Mouse (Mus musculus) embryonic facial prominence, embryonic 11.5 days (tissue): ENCODE data around the gene Fgd6. TPM values are rescaled to one million over a fixed set of nuclear protein-coding genes. Genes with fewer than 3 reads are reported as not detected.
A peak's percentile ranks its signal among the peaks of the same experiment; 100 is the strongest.

Source experiments
- ATAC-seq: fragments of 200-750 bp; cut with Nextera tagmentation; replicated peaks from 2 replicates; pipeline ENCODE4 v1.8.0; 2017; ENCODE audit warnings: low read depth; ENCODE audit not compliant: insufficient number of reproducible peaks, low FRiP score, low TSS enrichment
- DNase-seq: peaks from one replicate; pipeline ENCODE4 v3.0.0-alpha.2; 2015; ENCODE audit warnings: low spot score
- H3K27ac ChIP-seq: fragments of 300-500 bp; sonication (generic); replicated peaks from 2 replicates; pipeline ENCODE4 v1.5.1; 2014; ENCODE audit warnings: mild to moderate bottlenecking, low read depth, low read length, control low read depth
- H3K27me3 ChIP-seq: fragments of 300-500 bp; sonication (generic); 2 replicates; pipeline ENCODE4 v1.6.1; 2014; ENCODE audit warnings: mild to moderate bottlenecking, low read length, moderate library complexity, mixed read lengths; ENCODE audit not compliant: control insufficient read depth, insufficient read depth
- H3K36me3 ChIP-seq: fragments of 300-500 bp; sonication (generic); replicated peaks from 2 replicates; pipeline ENCODE4 v1.6.1; 2014; ENCODE audit warnings: low read depth, mild to moderate bottlenecking, low read length, moderate library complexity, mixed read lengths; ENCODE audit not compliant: control insufficient read depth, insufficient read depth
- H3K4me1 ChIP-seq: fragments of 300-500 bp; sonication (generic); 2 replicates; pipeline ENCODE4 v1.6.1; 2014; ENCODE audit warnings: low read length, mixed read lengths; ENCODE audit not compliant: control insufficient read depth, insufficient read depth
- H3K4me2 ChIP-seq: fragments of 300-500 bp; sonication (generic); 2 replicates; pipeline ENCODE4 v1.6.1; 2014; ENCODE audit warnings: low read depth, mild to moderate bottlenecking, control low read depth, low read length, moderate library complexity
- H3K4me3 ChIP-seq: fragments of 300-500 bp; sonication (generic); 2 replicates; pipeline ENCODE4 v1.5.1; 2014; ENCODE audit warnings: low read depth, low read length, control low read depth
- H3K9ac ChIP-seq: fragments of 300-500 bp; sonication (generic); replicated peaks from 2 replicates; pipeline ENCODE4 v1.6.1; 2014; ENCODE audit warnings: mild to moderate bottlenecking, control low read depth, low read length
- H3K9me3 ChIP-seq: fragments of 300-500 bp; sonication (generic); replicated peaks from 2 replicates; pipeline ENCODE4 v1.6.1; 2016; ENCODE audit warnings: mild to moderate bottlenecking, low read length, inconsistent platforms, mixed read lengths; ENCODE audit not compliant: control insufficient read depth
- WGBS: fragments of 180-500 bp; shearing (Covaris S2); extraction: QIAGEN DNeasy Blood & Tissue Kit; methylation state at CpG from one replicate; pipeline ENCODE4 v1.1.7; 2014; 5-methylcytosine and 5-hydroxymethylcytosine counted together
- polyA plus RNA-seq: library from polyadenylated mRNA; unstranded; fragments of >200 nt; fragmentation: Nextera tagmentation; extraction: Ambion mirVana; gene quantifications from 2 replicates; pipeline ENCODE4 v1.2.1, GENCODE M21; 2014

The Fgd6 gene
- 4.4 TPM in 2 replicates for polyA plus RNA-seq

- ATAC-seq, result peak; percentile 98
- Histone ChIP-seq H3K27me3 (no peaks in the 10 kb centered on the region), H3K36me3 (no peaks in the 10 kb centered on the region), H3K9me3 (no peaks in the 10 kb centered on the region), H3K4me1 (no peaks in the 10 kb centered on the region; the same call in none of the 2 replicates), H3K4me3 (peak within 1 kb of the TSS; percentile 71), H3K9ac (peak within 1 kb of the TSS; percentile 70), H3K4me2 (peak within 1 kb of the TSS; percentile 68), H3K27ac (no peak within 1 kb of the TSS; the same call in 1 of the 2 replicates)
- peak; percentile 100 for DNase-seq
- under 1% methylated on average over 74 of the region's 77 CpGs for WGBS
Measured at GRCm38 (mm10) chr10:94035658-94036374, at the start of gene Fgd6, which contains the start of gene Vezt. Fgd6 (plus strand) TSS chr10:94036001. Vezt (minus strand) TSS chr10:94035817.

DNA sequence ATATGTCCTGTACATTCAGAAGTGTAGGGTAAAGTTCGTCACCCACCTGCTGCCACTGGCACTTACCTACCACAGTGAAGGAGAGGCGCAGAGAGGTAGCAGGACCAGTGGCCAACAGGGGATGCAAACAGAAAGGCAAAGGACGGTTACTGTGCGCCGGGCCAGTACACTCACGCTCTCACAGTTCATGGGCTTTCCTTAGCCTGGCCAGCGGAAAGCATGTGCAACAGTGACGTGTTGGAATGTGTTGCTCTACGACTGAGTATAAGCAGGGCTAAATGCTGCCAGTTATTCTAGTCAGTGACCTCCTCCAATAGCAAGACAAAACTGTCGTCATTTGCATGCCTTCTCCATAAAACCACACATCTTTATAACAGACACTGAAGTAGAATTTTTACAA is 41.7 kb upstream of the Fgd6 start:
- ATAC-seq (no peak), DNase-seq (no peak)
- no peaks in the 10 kb centered on the region for H3K27me3 ChIP-seq
- H3K4me3 ChIP-seq, result no peak overlapping the region
- no peak overlapping the region for H3K4me2 ChIP-seq
- WGBS, result 94% methylated on average over 10 of the region's 10 CpGs
- H3K9ac ChIP-seq, result no peak overlapping the region
- H3K9me3 ChIP-seq, result no peaks in the 10 kb centered on the region
- H3K4me1 ChIP-seq, result no peaks in the 10 kb centered on the region
- peaks cover 4% of the 10 kb centered on the region for H3K36me3 ChIP-seq
- no peak overlapping the region for H3K27ac ChIP-seq

DNA sequence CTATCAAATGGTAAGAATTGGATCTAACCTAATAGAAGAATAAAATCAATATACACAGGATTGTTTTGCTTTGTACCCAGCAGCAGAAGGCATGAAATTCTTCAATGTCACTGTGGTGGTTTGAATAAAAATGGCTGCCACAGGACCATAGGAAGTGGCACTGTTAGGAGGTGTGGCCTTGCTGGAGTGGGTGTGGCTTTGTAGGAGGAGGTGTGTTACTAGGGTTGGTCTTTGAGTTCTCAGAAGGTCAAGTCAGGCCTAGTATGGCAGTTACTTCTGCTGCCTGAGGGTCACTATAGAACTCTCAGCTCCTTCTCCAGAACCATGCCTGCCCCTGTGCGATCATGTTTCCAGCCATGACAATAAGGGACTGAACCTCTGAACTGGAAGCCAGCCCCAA is 40.7 kb upstream of the Fgd6 start:
- Histone ChIP-seq H3K36me3 (peaks cover 4% of the 10 kb centered on the region), H3K4me1 (no peaks in the 10 kb centered on the region), H3K4me3 (no peak overlapping the region), H3K4me2 (no peak overlapping the region), H3K9me3 (no peaks in the 10 kb centered on the region), H3K27me3 (no peaks in the 10 kb centered on the region), H3K27ac (no peak overlapping the region), H3K9ac (no peak overlapping the region)
- ATAC-seq (no peak), DNase-seq (no peak)
- 100% methylated on average over 1 of the region's 1 CpGs for WGBS

DNA sequence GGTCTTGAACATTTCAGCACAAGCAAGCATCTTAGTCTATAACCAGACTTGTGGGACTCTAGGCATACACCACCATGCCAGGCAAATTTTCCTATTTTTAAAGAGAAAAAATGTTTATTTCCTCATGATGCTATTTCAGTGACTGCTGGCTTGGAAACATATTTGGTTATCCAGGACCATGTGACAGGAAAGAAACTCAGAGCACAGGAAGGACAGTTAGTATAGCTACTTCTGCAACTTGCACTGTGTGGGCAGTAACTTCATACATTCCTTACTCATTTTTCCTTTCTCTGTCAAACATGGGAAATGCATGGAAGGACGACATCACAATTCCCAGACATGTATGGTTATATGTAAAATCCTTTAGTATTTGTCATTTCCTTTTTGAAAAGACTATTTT is 36.4 kb upstream of the Fgd6 start:
- 96% methylated on average over 1 of the region's 1 CpGs for WGBS
- ATAC-seq, result no peak

DNA sequence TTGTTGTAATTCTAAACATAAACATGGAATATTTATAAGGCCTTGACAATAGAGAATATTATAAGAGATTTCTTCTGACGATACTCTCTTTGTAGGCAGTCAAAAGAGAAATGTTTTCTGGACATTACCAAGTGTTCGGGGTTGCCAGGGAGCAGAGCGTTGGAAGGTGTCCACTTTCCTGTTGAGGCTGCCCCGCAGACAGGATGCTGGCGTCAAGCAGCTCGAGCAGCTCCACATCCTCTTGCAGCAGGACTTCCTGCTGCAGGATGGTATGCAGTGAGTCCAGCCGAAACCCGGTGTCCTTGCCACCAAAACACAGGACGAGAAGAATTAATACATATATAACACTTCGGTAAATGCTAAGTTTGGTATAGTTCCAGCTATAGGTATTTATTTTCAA is 35.6 kb upstream of the Fgd6 start:
- DNase-seq (no peak), ATAC-seq (no peak)
- no peak overlapping the region for H3K4me2 ChIP-seq
- H3K9ac ChIP-seq, result no peak overlapping the region
- H3K9me3 ChIP-seq, result no peaks in the 10 kb centered on the region
- no peak overlapping the region for H3K27ac ChIP-seq
- 91% methylated on average over 10 of the region's 10 CpGs for WGBS
- H3K27me3 ChIP-seq, result no peaks in the 10 kb centered on the region
- H3K4me1 ChIP-seq, result no peaks in the 10 kb centered on the region
- no peak overlapping the region for H3K4me3 ChIP-seq
- H3K36me3 ChIP-seq, result peaks cover 8% of the 10 kb centered on the region

More for the DNA sequence above, 36.4 kb upstream of the Fgd6 start:
- Histone ChIP-seq H3K27me3 (no peaks in the 10 kb centered on the region), H3K4me3 (no peak overlapping the region), H3K27ac (no peak overlapping the region), H3K4me2 (no peak overlapping the region), H3K36me3 (peaks cover 8% of the 10 kb centered on the region), H3K9ac (no peak overlapping the region), H3K9me3 (no peaks in the 10 kb centered on the region), H3K4me1 (no peaks in the 10 kb centered on the region)
- no peak for DNase-seq

DNA sequence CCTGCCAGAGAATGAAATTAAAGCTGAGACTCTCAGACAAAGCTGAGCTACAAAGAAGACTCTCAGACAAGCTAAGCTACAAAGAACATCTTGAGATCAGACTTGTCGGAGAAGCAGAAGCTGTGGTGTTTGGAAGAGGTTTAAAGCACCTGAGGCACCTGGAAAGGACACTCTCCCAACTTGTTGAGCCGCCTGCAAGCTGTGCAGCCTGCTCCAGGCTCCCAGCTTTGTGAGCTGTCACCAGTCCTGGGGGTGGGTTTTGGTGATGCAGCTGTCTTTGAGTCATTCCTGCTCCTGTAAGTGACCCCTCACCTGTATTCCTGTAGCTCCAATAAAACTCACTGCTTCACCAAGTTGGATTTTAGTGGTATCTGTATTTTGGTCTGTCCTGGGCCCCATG is 27.4 kb upstream of the Fgd6 start:
- no peak overlapping the region for H3K9ac ChIP-seq
- 0 out of 2 replicates have a peak, but pooled peaks cover 2% of the 10 kb centered on the region for H3K36me3 ChIP-seq
- no peaks in the 10 kb centered on the region for H3K9me3 ChIP-seq
- DNase-seq (no peak), ATAC-seq (no peak)
- no peak overlapping the region for H3K27ac ChIP-seq
- 83% methylated on average over 2 of the region's 2 CpGs for WGBS
- no peaks in the 10 kb centered on the region for H3K27me3 ChIP-seq
- no peak overlapping the region for H3K4me2 ChIP-seq
- H3K4me1 ChIP-seq, result no peaks in the 10 kb centered on the region
- H3K4me3 ChIP-seq, result no peak overlapping the region

DNA sequence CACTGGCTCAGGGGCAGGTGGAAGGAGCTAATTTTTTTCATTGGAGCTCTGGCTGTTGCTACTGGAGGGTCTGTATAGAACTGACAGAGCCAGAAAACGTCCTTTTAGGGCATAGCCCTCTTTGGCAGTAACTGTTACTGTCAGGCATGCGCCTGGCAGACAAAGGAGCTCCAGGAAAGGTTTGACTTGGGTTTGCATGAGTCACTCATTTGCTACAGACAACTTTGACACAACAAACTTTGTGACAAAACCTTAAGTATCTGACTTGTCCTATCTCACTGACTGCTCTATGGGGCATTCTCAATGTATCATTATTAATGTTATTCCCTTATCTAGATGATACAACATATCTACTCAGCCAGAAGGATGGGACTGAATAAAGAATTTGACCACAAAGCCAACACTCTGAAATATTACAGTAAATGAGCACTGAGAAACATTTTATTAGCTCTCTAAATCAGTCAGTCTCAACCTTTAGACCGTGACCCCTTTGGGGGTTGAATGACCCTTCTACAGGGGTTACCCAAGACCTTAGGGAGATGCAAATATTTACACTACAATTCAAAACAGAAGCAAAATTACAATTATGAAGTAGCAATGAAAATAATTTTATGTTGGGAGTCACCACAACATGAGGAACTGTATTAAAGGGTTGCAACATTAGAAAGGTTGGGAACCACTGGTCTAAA is 25.7 kb upstream of the Fgd6 start:
- Histone ChIP-seq H3K9me3 (no peaks in the 10 kb centered on the region), H3K4me2 (no peak overlapping the region), H3K27ac (no peak overlapping the region), H3K36me3 (0 out of 2 replicates have a peak, but pooled peaks cover 2% of the 10 kb centered on the region), H3K9ac (no peak overlapping the region), H3K4me3 (no peak overlapping the region), H3K4me1 (no peaks in the 10 kb centered on the region), H3K27me3 (no peaks in the 10 kb centered on the region)
- 75% methylated on average over 3 of the region's 3 CpGs for WGBS
- no peak for ATAC-seq
- DNase-seq, result no peak

- H3K4me1 ChIP-seq, result no peaks in the 10 kb centered on the region
- no peak overlapping the region for H3K9ac ChIP-seq
- ATAC-seq, result no peak
- 55% methylated on average over 2 of the region's 2 CpGs for WGBS
- no peaks in the 10 kb centered on the region for H3K27me3 ChIP-seq
- DNase-seq, result no peak
- H3K36me3 ChIP-seq, result no peaks in the 10 kb centered on the region
- H3K27ac ChIP-seq, result no peak overlapping the region
- no peaks in the 10 kb centered on the region for H3K9me3 ChIP-seq
- no peak overlapping the region for H3K4me3 ChIP-seq
- no peak overlapping the region for H3K4me2 ChIP-seq
Measured at GRCm38 (mm10) chr10:94011024-94011423, 24.8 kb upstream of the Fgd6 start.
